12 mouse cellular contexts compared by ENCODE assay signal in genomic region chr15:98069566-98070245, GRCm38 (mm10). TPM values are rescaled to one million over a fixed set of nuclear protein-coding genes. Genes with fewer than 3 reads are reported as not detected.
A peak's percentile ranks its signal among the peaks of the same experiment; 100 is the strongest.
DNase-seq lines count a peak whose midpoint lies in the region; ATAC-seq and TF ChIP-seq lines count a peak whose summit lies in the region.
"Had no signal": no experiment of that assay in that cellular context is flagged by ENCODE, and none has a peak within 500 bp of the region (broad histone marks: within the 10 kb centered on the region; RNA-seq: fewer than 3 reads in every experiment).

No protein-coding gene starts in this region.

- peaks cover 10% of the 10 kb centered on the region; the same call in 1 of the 2 replicates for H3K4me1 ChIP-seq in heart, embryonic 10.5 days
- H3K4me1 ChIP-seq in liver, postnatal 0 days (ENCODE audit: insufficient read depth), result no peaks in the 10 kb centered on the region
- H3K4me1 ChIP-seq in small intestine, adult 2 months (ENCODE audit: control insufficient read depth, insufficient read depth, insufficient read length, low read length), result no peaks in the 10 kb centered on the region
- no peaks in the 10 kb centered on the region for H3K4me1 ChIP-seq in midbrain, embryonic 10.5 days
- H3K4me1 ChIP-seq: forebrain, embryonic 10.5 days had no signal

- ATAC-seq in liver, postnatal 0 days, result no peak
- ATAC-seq: lung, postnatal 0 days had no signal

- peaks cover 79% of the 10 kb centered on the region for H3K36me3 ChIP-seq in heart, embryonic 10.5 days
- H3K36me3 ChIP-seq in liver, postnatal 0 days (replicated peaks; ENCODE audit: insufficient read depth, low read length), result peaks cover 66% of the 10 kb centered on the region
- peaks cover 59% of the 10 kb centered on the region for H3K36me3 ChIP-seq in small intestine, adult 2 months (ENCODE audit: control insufficient read depth, insufficient read depth, low read length)
- H3K36me3 ChIP-seq in midbrain, embryonic 10.5 days, result peaks cover 98% of the 10 kb centered on the region

- TF ChIP-seq CTCF in liver, postnatal 0 days (IDR thresholded peaks at IDR 0.05; ENCODE audit: low read depth), result peak; percentile 15; the same call in 1 of the 2 replicates
- TF ChIP-seq CTCF in small intestine, adult 2 months (IDR thresholded peaks at IDR 0.05; ENCODE audit: extremely low read depth, insufficient read length, insufficient replicate concordance, low read depth, low read length), result peak; percentile 5; the same call in 1 of the 2 replicates

- H3K9me3 ChIP-seq in heart, embryonic 10.5 days, result no peaks in the 10 kb centered on the region
- no peaks in the 10 kb centered on the region for H3K9me3 ChIP-seq in liver, postnatal 0 days (ENCODE audit: low read length)
- H3K9me3 ChIP-seq in midbrain, embryonic 10.5 days (replicated peaks), result no peaks in the 10 kb centered on the region
- H3K9me3 ChIP-seq: forebrain, embryonic 10.5 days; megakaryocyte, embryonic 14.5 days had no signal

- TF ChIP-seq EP300 in liver, postnatal 0 days (IDR thresholded peaks at IDR 0.05; ENCODE audit: low read depth), result no peak

- H3K27ac ChIP-seq in heart, embryonic 10.5 days, result no peak overlapping the region
- no peak overlapping the region for H3K27ac ChIP-seq in liver, postnatal 0 days (ENCODE audit: low read depth)
- H3K27ac ChIP-seq in small intestine, adult 2 months (ENCODE audit: insufficient read depth, low read depth, low read length), result no peak overlapping the region
- H3K27ac ChIP-seq in midbrain, embryonic 10.5 days (replicated peaks), result no peak overlapping the region
- H3K27ac ChIP-seq: forebrain, embryonic 10.5 days had no signal

- H3K9ac ChIP-seq in liver, postnatal 0 days (replicated peaks), result no peak overlapping the region

- H3K27me3 ChIP-seq in heart, embryonic 10.5 days (ENCODE audit: insufficient read depth, poor library complexity, severe bottlenecking), result no peaks in the 10 kb centered on the region
- H3K27me3 ChIP-seq in liver, postnatal 0 days (ENCODE audit: insufficient read depth, low read length), result no peaks in the 10 kb centered on the region
- H3K27me3 ChIP-seq in small intestine, adult 2 months (ENCODE audit: control insufficient read depth, insufficient read depth, low read length), result no peaks in the 10 kb centered on the region
- H3K27me3 ChIP-seq in midbrain, embryonic 10.5 days (ENCODE audit: low read depth, poor library complexity, severe bottlenecking), result no peaks in the 10 kb centered on the region
- H3K27me3 ChIP-seq: megakaryocyte, embryonic 14.5 days had no signal

- peak; percentile 64 for DNase-seq in heart, embryonic 10.5 days (ENCODE audit: low spot score)
- no peak for DNase-seq in heart, postnatal 10 days
- no peak for DNase-seq in liver, postnatal 0 days
- no peak for DNase-seq in liver
- DNase-seq in thymus, postnatal 4 days, result peak; percentile 65
- DNase-seq in midbrain, embryonic 10.5 days (ENCODE audit: low spot score), result no peak
- DNase-seq: heart, postnatal 14 days; layer of hippocampus, adult 9-11 months had no signal

- TF ChIP-seq POLR2A in small intestine, adult 2 months (IDR thresholded peaks at IDR 0.05; ENCODE audit: low read depth, low read length), result no peak

- intact Hi-C loops in heart, postnatal 10 days (cut with DNase I), result no loop called here

- 86% methylated on average over 8 of the region's 8 CpGs for WGBS in heart, embryonic 10.5 days
- 89% methylated on average over 8 of the region's 8 CpGs for WGBS in liver, postnatal 0 days (ENCODE audit: insufficient replicate concordance)
- WGBS in small intestine, adult 2 months, result 82% methylated on average over 8 of the region's 8 CpGs
- 87% methylated on average over 8 of the region's 8 CpGs for WGBS in midbrain, embryonic 10.5 days

- H3K4me3 ChIP-seq in heart, embryonic 10.5 days, result no peak overlapping the region
- no peak overlapping the region for H3K4me3 ChIP-seq in liver, postnatal 0 days (ENCODE audit: low read depth, low read length)
- H3K4me3 ChIP-seq in small intestine, adult 2 months (ENCODE audit: low read depth, low read length), result no peak overlapping the region
- no peak overlapping the region for H3K4me3 ChIP-seq in midbrain, embryonic 10.5 days
- H3K4me3 ChIP-seq: forebrain, embryonic 10.5 days; megakaryocyte, embryonic 14.5 days had no signal

- no peak overlapping the region for H3K4me2 ChIP-seq in liver, postnatal 0 days (ENCODE audit: low read depth, low read length)

RNA-seq across cellular contexts. Expression of gene Pfkm, which starts 22.7 kb away (rescaled TPM):
- 47.1 and 67.5 TPM in 2 replicates for polyA plus RNA-seq in heart, embryonic 10.5 days (2016; fragmentation: Nextera tagmentation; extraction: Ambion mirVana)
- 100 to 1,000 TPM; 571 to 624 TPM for total RNA-seq in heart, postnatal 10 days (2021)
- 9.1 and 9.2 TPM in 2 replicates for polyA plus RNA-seq in liver, postnatal 0 days (2015; fragmentation: Nextera tagmentation; extraction: Ambion mirVana)
- 4.3 and 4.8 TPM in 2 replicates for polyA plus RNA-seq in small intestine, adult 2 months (2012; rRNA removed)
- polyA plus RNA-seq in midbrain, embryonic 10.5 days (2016; fragmentation: Nextera tagmentation; extraction: Ambion mirVana), result 36.3 and 43.1 TPM in 2 replicates

RNA-seq across cellular contexts. Expression of gene Senp1, which starts 23.8 kb away (rescaled TPM):
- polyA plus RNA-seq in heart, embryonic 10.5 days (2016; fragmentation: Nextera tagmentation; extraction: Ambion mirVana), result 26.8 and 30.5 TPM in 2 replicates
- total RNA-seq in heart, postnatal 10 days (2021), result 10 to 100 TPM; 16.7 to 18.5 TPM
- polyA plus RNA-seq in liver, postnatal 0 days (2015; fragmentation: Nextera tagmentation; extraction: Ambion mirVana), result 4.7 and 6.7 TPM in 2 replicates
- polyA plus RNA-seq in small intestine, adult 2 months (2012; rRNA removed), result 3.2 and 5.5 TPM in 2 replicates
- 46.2 and 47.3 TPM in 2 replicates for polyA plus RNA-seq in midbrain, embryonic 10.5 days (2016; fragmentation: Nextera tagmentation; extraction: Ambion mirVana)

Comparison
In these comparisons a context has a peak if more than half of its experiments do, and no peak if none do; other contexts are left out.
1. DNase-seq: peak in heart, embryonic 10.5 days (single experiment) and thymus, postnatal 4 days (single experiment); none in heart, postnatal 10 days (0 of 2), liver, postnatal 0 days (single experiment), liver (single experiment) and midbrain, embryonic 10.5 days (single experiment).